In the genomic region with DNA sequence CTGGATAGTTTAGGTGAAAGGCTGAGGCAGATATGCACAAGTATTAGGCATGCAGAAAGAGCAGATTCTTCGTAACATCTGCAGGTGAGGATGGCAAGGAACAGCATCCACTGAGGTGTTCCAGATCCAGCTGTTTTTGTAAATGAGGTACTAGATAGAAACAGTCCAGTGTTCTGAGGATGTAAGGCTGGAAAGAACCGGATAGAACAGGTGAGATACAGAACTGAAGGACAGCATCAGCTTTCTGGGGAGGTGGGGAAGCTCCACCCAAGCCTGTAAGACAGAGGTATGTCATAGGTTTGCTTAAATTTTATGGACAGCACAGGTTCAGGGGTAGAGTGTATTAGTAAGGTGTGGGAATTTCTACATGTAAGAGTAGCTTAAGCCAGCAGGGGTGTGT, we compare ENCODE assay signal across 27 mouse cellular contexts.
"Had no signal": no experiment of that assay in that cellular context is flagged by ENCODE, and none has a peak within 500 bp of the region (broad histone marks: within the 10 kb centered on the region; RNA-seq: fewer than 3 reads in every experiment).

No protein-coding gene starts in this region.

- H3K9ac ChIP-seq: heart, embryonic 12.5 days; heart, embryonic 15.5 days; hindbrain, embryonic 12.5 days; hindbrain, embryonic 14.5 days; intestine, embryonic 15.5 days; limb, embryonic 13.5 days; limb, embryonic 15.5 days; liver, embryonic 12.5 days; liver, embryonic 14.5 days had no signal

- ATAC-seq: hindbrain, embryonic 16.5 days; inflammation-experienced regulatory T-cells, adult 6 months; intestine, embryonic 15.5 days; intestine, postnatal 0 days; liver, embryonic 12.5 days had no signal

- H3K27ac ChIP-seq: heart, embryonic 10.5 days; heart, embryonic 15.5 days; hindbrain, embryonic 10.5 days; hindbrain, embryonic 12.5 days; hindbrain, embryonic 14.5 days; intestine, embryonic 15.5 days; layer of hippocampus, adult 2 months; left cerebral cortex, adult 2 months; limb, embryonic 13.5 days; limb, embryonic 15.5 days; liver, embryonic 12.5 days; liver, embryonic 14.5 days had no signal

- H3K27me3 ChIP-seq: heart, embryonic 12.5 days; heart, embryonic 15.5 days; intestine, embryonic 15.5 days; limb, embryonic 13.5 days; limb, embryonic 15.5 days had no signal

- H3K36me3 ChIP-seq: heart, embryonic 10.5 days; heart, embryonic 12.5 days; heart, embryonic 15.5 days; hindbrain, embryonic 10.5 days; hindbrain, embryonic 12.5 days; intestine, embryonic 15.5 days; limb, embryonic 13.5 days; limb, embryonic 15.5 days; liver, embryonic 12.5 days had no signal

- H3K4me2 ChIP-seq: heart, embryonic 12.5 days; heart, embryonic 15.5 days; hindbrain, embryonic 12.5 days; hindbrain, embryonic 14.5 days; intestine, embryonic 15.5 days; limb, embryonic 13.5 days; limb, embryonic 15.5 days; liver, embryonic 12.5 days had no signal

- H3K4me3 ChIP-seq: heart, embryonic 10.5 days; heart, embryonic 12.5 days; heart, embryonic 15.5 days; hindbrain, embryonic 10.5 days; hindbrain, embryonic 12.5 days; intestine, embryonic 15.5 days; layer of hippocampus, adult 2 months; left cerebral cortex, adult 2 months; limb, embryonic 13.5 days; limb, embryonic 15.5 days; liver, embryonic 12.5 days had no signal

- H3K9me3 ChIP-seq: heart, embryonic 10.5 days; heart, embryonic 12.5 days; heart, embryonic 15.5 days; hindbrain, embryonic 10.5 days; hindbrain, embryonic 12.5 days; intestine, embryonic 15.5 days; limb, embryonic 13.5 days; limb, embryonic 15.5 days; liver, embryonic 12.5 days had no signal

- DNase-seq: gastrocnemius, postnatal 14 days; gastrocnemius, postnatal 36 days; heart, adult 18-20 months; heart, postnatal 14 days; heart, postnatal 36 days; kidney, adult 18-20 months; kidney, adult 8-10 months; kidney, postnatal 10 days; kidney, postnatal 25 days; kidney, postnatal 4 days; left cerebral cortex, postnatal 4 days had no signal
